Mouse (Mus musculus) lung, embryonic 16.5 days (tissue): ENCODE measurements around the gene Lrrc2. TPM values are rescaled to one million over a fixed set of nuclear protein-coding genes. Genes with fewer than 3 reads are reported as not detected.

Source experiments
- ATAC-seq: fragments of 200-750 bp; cut with Nextera tagmentation; 2 replicates; pipeline ENCODE4 v1.8.0; 2017; ENCODE audit warnings: low read depth, mild to moderate bottlenecking, moderate library complexity
- H3K27ac ChIP-seq: fragments of 300-500 bp; sonication (generic); 2 replicates; pipeline ENCODE4 v1.5.1; 2014; ENCODE audit warnings: mild to moderate bottlenecking, control low read depth, low read length
- H3K27me3 ChIP-seq: fragments of 300-500 bp; sonication (generic); 2 replicates; pipeline ENCODE4 v1.6.1; 2014; ENCODE audit warnings: low read depth, low read length, mixed read lengths; ENCODE audit not compliant: control insufficient read depth, insufficient read depth
- H3K36me3 ChIP-seq: fragments of 300-500 bp; sonication (generic); 2 replicates; pipeline ENCODE4 v1.6.1; 2014; ENCODE audit warnings: low read length; ENCODE audit not compliant: control insufficient read depth, insufficient read depth
- H3K4me1 ChIP-seq: fragments of 300-500 bp; sonication (generic); replicated peaks from 2 replicates; pipeline ENCODE4 v1.6.1; 2014; ENCODE audit warnings: low read length, mixed read lengths; ENCODE audit not compliant: control insufficient read depth, insufficient read depth
- H3K4me2 ChIP-seq: fragments of 300-500 bp; sonication (generic); 2 replicates; pipeline ENCODE4 v1.6.1; 2014; ENCODE audit warnings: low read depth, low read length, control low read depth
- H3K4me3 ChIP-seq: fragments of 300-500 bp; sonication (generic); 2 replicates; pipeline ENCODE4 v1.5.1; 2014; ENCODE audit warnings: mild to moderate bottlenecking, low read length, control low read depth
- H3K9ac ChIP-seq: fragments of 300-500 bp; sonication (generic); 2 replicates; pipeline ENCODE4 v1.6.1; 2014; ENCODE audit warnings: low read length, control low read depth
- H3K9me3 ChIP-seq: fragments of 300-500 bp; sonication (generic); 2 replicates; pipeline ENCODE4 v1.6.1; 2016; ENCODE audit warnings: low read length; ENCODE audit not compliant: control insufficient read depth
- WGBS: fragments of 180-500 bp; shearing (Covaris S2); extraction: QIAGEN DNeasy Blood & Tissue Kit; methylation state at CpG from one replicate; pipeline ENCODE4 v1.1.7; 2014; 5-methylcytosine and 5-hydroxymethylcytosine counted together
- polyA plus RNA-seq: library from polyadenylated mRNA; unstranded; fragments of >200 nt; fragmentation: Nextera tagmentation; extraction: Ambion mirVana; gene quantifications from 2 replicates; pipeline ENCODE4 v1.2.1, GENCODE M21; 2015

Gene Lrrc2
- polyA plus RNA-seq = 0.83 and 1.1 TPM in 2 replicates

DNA sequence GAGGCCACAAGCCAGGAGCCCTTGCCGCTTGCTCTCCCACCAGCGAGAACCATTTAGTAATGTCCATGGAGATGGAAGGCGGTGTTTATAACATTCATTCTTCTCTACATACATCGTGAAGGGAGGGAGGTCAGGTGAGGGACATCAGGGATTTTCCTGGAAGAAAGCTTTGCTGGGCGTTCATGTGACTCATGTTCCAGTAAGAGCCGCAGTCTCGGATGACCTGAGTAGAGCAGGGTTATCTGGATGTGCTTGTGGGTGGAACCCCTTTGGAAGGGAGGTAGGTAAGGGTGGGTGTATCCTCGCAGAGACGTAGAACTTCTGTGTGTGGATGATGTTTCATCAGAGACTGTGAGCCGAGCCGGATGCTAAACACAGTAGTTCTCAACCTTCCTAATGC is at the start of gene Lrrc2:
Lrrc2 (plus strand) TSS at position 149 of the 400 bp plus-strand sequence.
- H3K27ac ChIP-seq = no peak within 1 kb of the TSS
- no peak within 1 kb of the TSS for H3K9ac ChIP-seq
- no peak within 1 kb of the TSS for H3K4me3 ChIP-seq
- H3K27me3 ChIP-seq = peaks cover 37% of the 10 kb centered on the region
- H3K9me3 ChIP-seq = no peaks in the 10 kb centered on the region
- no peaks in the 10 kb centered on the region for H3K36me3 ChIP-seq
- WGBS = 67% methylated on average over 11 of the region's 11 CpGs
- no peak within 1 kb of the TSS for H3K4me2 ChIP-seq
- no peak for ATAC-seq
- H3K4me1 ChIP-seq = no peaks in the 10 kb centered on the region

DNA sequence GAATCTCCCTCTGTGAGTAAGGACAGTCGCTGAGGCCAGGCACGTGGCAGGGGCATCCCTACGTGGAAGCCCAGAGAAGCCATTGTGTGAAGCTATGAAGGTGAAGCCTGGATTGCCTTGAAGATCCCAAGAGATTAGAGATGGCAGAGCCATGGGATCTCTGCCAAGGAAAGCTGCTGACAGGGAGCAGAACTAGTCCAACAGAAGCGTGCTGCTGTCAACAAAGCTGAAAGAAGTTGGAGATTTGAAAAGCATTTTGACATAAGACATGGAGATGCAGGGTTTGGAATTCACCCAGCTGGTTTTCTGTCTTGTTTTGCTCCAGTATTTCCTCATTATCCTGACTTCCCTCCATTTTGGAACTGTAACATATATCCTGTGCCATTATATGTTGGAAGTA is 49.1 kb upstream of the Lrrc2 start:
- Histone ChIP-seq H3K9ac (no peak overlapping the region), H3K4me3 (no peak overlapping the region), H3K27ac (no peak overlapping the region), H3K4me1 (0 out of 2 replicates have a peak, but pooled peaks cover 3% of the 10 kb centered on the region), H3K4me2 (no peak overlapping the region), H3K9me3 (no peaks in the 10 kb centered on the region), H3K27me3 (no peaks in the 10 kb centered on the region), H3K36me3 (peaks cover 5% of the 10 kb centered on the region; the same call in 1 of the 2 replicates)
- no peak for ATAC-seq
- 73% methylated on average over 4 of the region's 4 CpGs for WGBS

- Histone ChIP-seq H3K27me3 (no peaks in the 10 kb centered on the region), H3K4me3 (no peak overlapping the region), H3K36me3 (no peaks in the 10 kb centered on the region), H3K4me2 (no peak overlapping the region), H3K4me1 (no peaks in the 10 kb centered on the region), H3K9ac (no peak overlapping the region), H3K9me3 (no peaks in the 10 kb centered on the region), H3K27ac (no peak overlapping the region)
- no peak for ATAC-seq
- WGBS = 86% methylated on average over 11 of the region's 11 CpGs
These were observed 44.0 kb upstream of the Lrrc2 start for GRCm38 (mm10) chr9:110907201-110907837.

- ATAC-seq = no peak
- 74% methylated on average over 4 of the region's 4 CpGs for WGBS
- H3K4me3 ChIP-seq = no peak overlapping the region
These were observed 43.3 kb upstream of the Lrrc2 start for GRCm38 (mm10) chr9:110907838-110908630.

DNA sequence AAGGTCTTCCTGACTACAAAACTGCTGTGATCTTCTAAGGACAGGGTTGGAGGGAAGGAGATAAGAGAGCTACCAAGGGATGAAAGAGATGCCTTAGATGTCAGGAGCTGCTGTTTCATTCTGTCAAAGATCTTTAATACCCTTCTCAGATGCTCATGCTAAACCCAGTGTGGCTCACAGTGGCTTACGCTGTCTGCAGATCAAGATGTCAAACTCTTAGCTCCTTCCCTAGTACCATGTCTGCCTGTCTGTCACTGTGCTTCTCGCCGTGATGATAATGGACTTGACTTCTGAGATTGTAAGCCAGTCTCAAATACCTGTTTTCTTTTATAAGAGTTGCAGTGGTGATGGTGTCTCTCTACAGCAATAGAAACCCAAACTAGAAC is 42.7 kb upstream of the Lrrc2 start:
- H3K36me3 ChIP-seq = no peaks in the 10 kb centered on the region
- no peak overlapping the region for H3K4me3 ChIP-seq
- H3K27me3 ChIP-seq = no peaks in the 10 kb centered on the region
- 94% methylated on average over 3 of the region's 3 CpGs for WGBS
- no peaks in the 10 kb centered on the region for H3K4me1 ChIP-seq
- no peak overlapping the region for H3K4me2 ChIP-seq
- H3K9me3 ChIP-seq = no peaks in the 10 kb centered on the region
- no peak for ATAC-seq
- no peak overlapping the region for H3K27ac ChIP-seq
- no peak overlapping the region for H3K9ac ChIP-seq

More at GRCm38 (mm10) chr9:110907838-110908630, 43.3 kb upstream of the Lrrc2 start:
- Histone ChIP-seq H3K9ac (no peak overlapping the region), H3K4me2 (no peak overlapping the region), H3K27ac (no peak overlapping the region), H3K36me3 (no peaks in the 10 kb centered on the region), H3K27me3 (no peaks in the 10 kb centered on the region), H3K4me1 (no peaks in the 10 kb centered on the region), H3K9me3 (no peaks in the 10 kb centered on the region)

- WGBS = 67% methylated on average over 6 of the region's 6 CpGs
- no peak overlapping the region for H3K4me3 ChIP-seq
- H3K4me1 ChIP-seq = no peaks in the 10 kb centered on the region
These were observed 41.9 kb upstream of the Lrrc2 start for GRCm38 (mm10) chr9:110909371-110909967.

GRCm38 (mm10) chr9:110914631-110915236 is 36.6 kb upstream of the Lrrc2 start:
- no peak for ATAC-seq
- H3K27me3 ChIP-seq = no peaks in the 10 kb centered on the region
- H3K36me3 ChIP-seq = no peaks in the 10 kb centered on the region
- no peaks in the 10 kb centered on the region for H3K9me3 ChIP-seq
- H3K4me3 ChIP-seq = no peak overlapping the region
- H3K9ac ChIP-seq = no peak overlapping the region
- no peak overlapping the region for H3K27ac ChIP-seq
- 51% methylated on average over 21 of the region's 21 CpGs for WGBS
- no peaks in the 10 kb centered on the region for H3K4me1 ChIP-seq
- H3K4me2 ChIP-seq = no peak overlapping the region

More at GRCm38 (mm10) chr9:110909371-110909967, 41.9 kb upstream of the Lrrc2 start:
- H3K27me3 ChIP-seq = no peaks in the 10 kb centered on the region
- H3K9ac ChIP-seq = no peak overlapping the region
- H3K36me3 ChIP-seq = no peaks in the 10 kb centered on the region
- H3K4me2 ChIP-seq = no peak overlapping the region
- no peak for ATAC-seq
- H3K27ac ChIP-seq = no peak overlapping the region
- H3K9me3 ChIP-seq = no peaks in the 10 kb centered on the region

DNA sequence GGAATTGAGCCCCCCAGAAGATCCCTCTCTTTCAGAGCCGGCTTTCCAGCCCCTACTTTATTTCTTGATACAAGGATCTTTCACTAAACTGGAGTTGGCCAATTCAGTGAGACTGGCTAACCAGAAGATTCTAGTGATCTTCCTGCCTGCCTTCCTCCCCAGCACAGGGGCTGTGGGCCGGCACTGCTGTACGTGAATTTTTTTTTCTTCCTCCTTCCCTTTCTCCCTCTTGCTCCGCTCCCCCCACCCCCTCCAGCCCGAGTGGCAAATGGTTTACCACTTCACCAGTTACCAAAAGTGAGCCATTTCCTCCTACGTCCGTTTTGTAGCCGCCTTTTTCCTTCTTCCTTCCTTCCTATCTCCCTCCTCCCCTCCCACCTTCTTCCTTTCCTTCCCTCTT is 35.9 kb upstream of the Lrrc2 start:
- no peaks in the 10 kb centered on the region for H3K27me3 ChIP-seq
- H3K36me3 ChIP-seq = no peaks in the 10 kb centered on the region
- WGBS = 51% methylated on average over 8 of the region's 8 CpGs
- H3K4me2 ChIP-seq = no peak overlapping the region
- no peak overlapping the region for H3K9ac ChIP-seq
- no peaks in the 10 kb centered on the region for H3K4me1 ChIP-seq
- no peaks in the 10 kb centered on the region for H3K9me3 ChIP-seq
- ATAC-seq = no peak
- H3K4me3 ChIP-seq = no peak overlapping the region
- no peak overlapping the region for H3K27ac ChIP-seq

GRCm38 (mm10) chr9:110916786-110917185 is 34.6 kb upstream of the Lrrc2 start, which contains the start of gene Fam240a:
Fam240a (minus strand) TSS chr9:110916861.
- no peaks in the 10 kb centered on the region for H3K4me1 ChIP-seq
- H3K4me3 ChIP-seq = no peak within 1 kb of the TSS
- no peaks in the 10 kb centered on the region for H3K36me3 ChIP-seq
- H3K4me2 ChIP-seq = no peak within 1 kb of the TSS
- H3K27me3 ChIP-seq = no peaks in the 10 kb centered on the region
- no peak within 1 kb of the TSS for H3K27ac ChIP-seq
- WGBS = 82% methylated on average over 7 of the region's 7 CpGs
- ATAC-seq = no peak
- no peak within 1 kb of the TSS for H3K9ac ChIP-seq
- H3K9me3 ChIP-seq = no peaks in the 10 kb centered on the region
